Mouse (Mus musculus) limb, embryonic 11.5 days (tissue): ENCODE data around the gene Gaa. TPM values are rescaled to one million over a fixed set of nuclear protein-coding genes. Genes with fewer than 3 reads are reported as not detected.
A peak's percentile ranks its signal among the peaks of the same experiment; 100 is the strongest.

Experiments
- ATAC-seq: fragments of 200-750 bp; cut with Nextera tagmentation; 2 replicates; pipeline ENCODE4 v1.8.0; 2017; ENCODE audit warnings: low read depth; ENCODE audit not compliant: insufficient number of reproducible peaks, low FRiP score, low TSS enrichment
- DNase-seq: peaks from one replicate; pipeline ENCODE4 v3.0.0-alpha.2; 2015; ENCODE audit warnings: low spot score
- H3K27ac ChIP-seq: fragments of 300-500 bp; sonication (generic); replicated peaks from 2 replicates; pipeline ENCODE4 v1.5.1; 2014; ENCODE audit warnings: low read depth, mild to moderate bottlenecking, low read length
- H3K27me3 ChIP-seq: fragments of 300-500 bp; sonication (generic); 2 replicates; pipeline ENCODE4 v1.6.1; 2014; ENCODE audit warnings: mild to moderate bottlenecking, low read length, mixed read lengths; ENCODE audit not compliant: control insufficient read depth, insufficient read depth
- H3K36me3 ChIP-seq: fragments of 300-500 bp; sonication (generic); 2 replicates; pipeline ENCODE4 v1.6.1; 2014; ENCODE audit warnings: mild to moderate bottlenecking, low read length, moderate library complexity, mixed read lengths; ENCODE audit not compliant: control insufficient read depth, insufficient read depth
- H3K4me1 ChIP-seq: fragments of 300-500 bp; sonication (generic); 2 replicates; pipeline ENCODE4 v1.6.1; 2014; ENCODE audit warnings: low read length, mixed read lengths; ENCODE audit not compliant: control insufficient read depth, insufficient read depth
- H3K4me2 ChIP-seq: fragments of 300-500 bp; sonication (generic); 2 replicates; pipeline ENCODE4 v1.6.1; 2014; ENCODE audit warnings: low read depth, mild to moderate bottlenecking, moderate library complexity; ENCODE audit not compliant: severe bottlenecking
- H3K4me3 ChIP-seq: fragments of 300-500 bp; sonication (generic); 2 replicates; pipeline ENCODE4 v1.5.1; 2014; ENCODE audit warnings: low read depth, low read length
- H3K9ac ChIP-seq: fragments of 300-500 bp; sonication (generic); 2 replicates; pipeline ENCODE4 v1.6.1; 2014; ENCODE audit warnings: mild to moderate bottlenecking, low read length
- H3K9me3 ChIP-seq: fragments of 300-500 bp; sonication (generic); 2 replicates; pipeline ENCODE4 v1.6.1; 2016; ENCODE audit warnings: low read length; ENCODE audit not compliant: control insufficient read depth
- WGBS: fragments of 180-500 bp; shearing (Covaris S2); extraction: QIAGEN DNeasy Blood & Tissue Kit; methylation state at CpG from one replicate; pipeline ENCODE4 v1.1.7; 2014; 5-methylcytosine and 5-hydroxymethylcytosine counted together
- polyA plus RNA-seq: library from polyadenylated mRNA; unstranded; fragments of >200 nt; fragmentation: Nextera tagmentation; extraction: Ambion mirVana; gene quantifications from 2 replicates; pipeline ENCODE4 v1.2.1, GENCODE M21; 2014

Gaa gene
- polyA plus RNA-seq, 1 experiment from 2014 or later: 17.9 TPM

DNA sequence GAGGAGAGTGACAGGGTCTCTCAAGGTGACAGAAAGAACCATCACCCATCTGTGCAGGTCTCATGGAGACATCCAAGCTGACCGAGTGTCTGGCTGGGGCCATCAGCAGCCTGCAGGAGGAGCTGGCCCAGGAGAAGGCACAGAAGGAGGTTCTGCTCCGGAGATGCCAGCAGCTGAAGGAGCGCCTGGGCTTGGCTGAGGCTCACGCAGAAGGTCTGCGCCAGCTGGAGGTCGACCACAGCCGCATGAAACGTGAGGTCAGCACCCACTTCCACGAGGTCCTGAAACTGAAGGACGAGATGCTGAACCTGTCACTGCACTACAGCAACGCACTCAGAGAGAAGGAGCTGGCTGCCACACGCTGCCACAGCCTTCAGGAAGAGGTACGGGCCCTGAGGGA lies 54.8 kb downstream of the Gaa start:
- Histone ChIP-seq H3K4me1 (no peaks in the 10 kb centered on the region), H3K4me2 (no peak overlapping the region), H3K27me3 (no peaks in the 10 kb centered on the region), H3K36me3 (no peaks in the 10 kb centered on the region), H3K9ac (no peak overlapping the region), H3K27ac (no peak overlapping the region), H3K9me3 (no peaks in the 10 kb centered on the region), H3K4me3 (no peak overlapping the region)
- WGBS: 80% methylated on average over 13 of the region's 13 CpGs
- no peak for ATAC-seq
- DNase-seq: no peak

DNA sequence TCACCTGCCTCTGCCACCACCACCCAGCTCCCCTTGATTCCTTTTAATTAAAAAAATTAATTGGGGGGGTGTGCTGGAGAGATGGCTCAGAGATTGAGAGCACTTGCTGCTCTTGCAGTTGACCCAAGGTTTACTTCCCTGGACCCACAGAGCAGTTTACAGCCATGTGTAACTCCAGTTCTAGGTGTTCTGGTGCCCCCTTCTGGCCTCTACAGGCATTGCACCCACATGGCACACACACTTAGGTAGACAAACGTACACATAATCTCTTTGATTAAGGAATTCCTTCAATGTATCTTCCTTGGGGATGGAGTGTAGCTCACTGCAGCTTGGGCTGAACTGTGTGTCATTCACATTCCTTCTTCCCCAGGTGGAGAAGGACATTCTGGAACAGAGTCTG lies 57.4 kb downstream of the Gaa start:
- Histone ChIP-seq H3K9me3 (no peaks in the 10 kb centered on the region), H3K4me3 (no peak overlapping the region), H3K27ac (no peak overlapping the region), H3K27me3 (no peaks in the 10 kb centered on the region), H3K9ac (no peak overlapping the region), H3K36me3 (no peaks in the 10 kb centered on the region), H3K4me2 (no peak overlapping the region), H3K4me1 (no peaks in the 10 kb centered on the region)
- no peak for DNase-seq
- 94% methylated on average over 1 of the region's 1 CpGs for WGBS
- no peak for ATAC-seq

DNA sequence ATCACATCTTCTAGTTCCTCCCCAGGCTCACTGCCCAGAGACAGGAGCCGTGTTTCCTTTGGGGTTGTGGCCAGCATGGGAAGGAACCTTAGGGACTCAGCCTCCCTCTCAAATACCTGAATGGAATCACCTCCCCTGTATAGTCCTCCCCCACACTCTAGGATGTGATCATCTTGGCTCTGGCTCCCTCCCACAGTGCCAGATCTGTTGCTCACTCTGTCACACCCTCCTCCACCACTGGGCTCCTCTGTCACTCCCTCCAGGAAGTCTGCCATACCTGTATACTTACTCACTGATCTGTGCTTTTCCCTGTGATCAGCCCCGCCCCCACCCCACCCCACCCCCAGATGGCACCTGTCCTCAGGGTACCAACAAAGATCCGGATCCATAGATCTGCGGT lies 62.9 kb downstream of the Gaa start:
- H3K9me3 ChIP-seq: no peaks in the 10 kb centered on the region
- DNase-seq (no peak), ATAC-seq (0 out of 2 replicates have a peak, but pooled peaks have one; percentile 21)
- H3K4me2 ChIP-seq: no peak overlapping the region
- no peak overlapping the region for H3K4me3 ChIP-seq
- WGBS: 66% methylated on average over 4 of the region's 4 CpGs
- no peaks in the 10 kb centered on the region for H3K36me3 ChIP-seq
- H3K4me1 ChIP-seq: no peaks in the 10 kb centered on the region
- no peak overlapping the region for H3K27ac ChIP-seq
- H3K9ac ChIP-seq: no peak overlapping the region
- no peaks in the 10 kb centered on the region for H3K27me3 ChIP-seq

DNA sequence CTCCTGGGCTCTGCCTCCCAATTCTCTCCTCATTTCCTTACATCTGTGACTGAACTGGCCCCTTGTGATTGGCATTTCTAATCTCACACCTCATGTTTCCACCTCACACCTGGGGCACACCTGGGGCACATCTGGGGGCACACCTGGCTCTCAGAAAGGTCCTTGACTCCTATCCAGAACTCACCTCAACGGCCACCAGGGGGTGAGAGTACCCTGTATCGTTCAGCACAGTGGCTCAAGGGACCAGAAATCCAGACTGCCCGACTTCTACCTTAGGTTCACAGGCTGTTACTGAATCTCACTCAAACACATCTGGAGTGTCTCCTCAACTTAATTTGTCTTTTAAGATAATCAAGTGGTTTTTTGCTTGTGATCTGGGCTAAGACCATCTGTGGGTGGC lies 64.3 kb downstream of the Gaa start:
- WGBS: 39% methylated on average over 3 of the region's 3 CpGs

More for the DNA sequence above, 64.3 kb downstream of the Gaa start:
- no peak for DNase-seq
- no peak overlapping the region for H3K4me3 ChIP-seq
- no peaks in the 10 kb centered on the region; the same call in 1 of the 2 replicates for H3K27me3 ChIP-seq
- H3K9ac ChIP-seq: no peak overlapping the region
- no peak overlapping the region for H3K4me2 ChIP-seq
- H3K4me1 ChIP-seq: no peaks in the 10 kb centered on the region
- H3K9me3 ChIP-seq: no peaks in the 10 kb centered on the region
- no peaks in the 10 kb centered on the region for H3K36me3 ChIP-seq
- H3K27ac ChIP-seq: no peak overlapping the region
- no peak for ATAC-seq

Other genes starting within 250 kb of the Gaa start
- 121 and 131 TPM in 2 replicates for gene Cbx2, start 244.9 kb upstream of the Gaa start, polyA plus RNA-seq
- 12.2 and 13.4 TPM in 2 replicates for gene Cbx8, start 226.9 kb upstream of the Gaa start, polyA plus RNA-seq
- gene Cbx4, start 181.7 kb upstream of the Gaa start, polyA plus RNA-seq: 5.4 and 5.8 TPM in 2 replicates
- gene Tbc1d16, start 39.4 kb upstream of the Gaa start, polyA plus RNA-seq: 10.8 TPM in 2 replicates
- gene Ccdc40, start 39.3 kb upstream of the Gaa start, polyA plus RNA-seq: 8.9 and 10.8 TPM in 2 replicates
- 463 and 475 TPM in 2 replicates for gene Eif4a3, start 32.2 kb downstream of the Gaa start, polyA plus RNA-seq
- gene Card14, start 39.9 kb downstream of the Gaa start, polyA plus RNA-seq: 0.17 and 0.18 TPM in 2 replicates
- gene Sgsh, start 87.6 kb downstream of the Gaa start, polyA plus RNA-seq: 4.9 and 6.2 TPM in 2 replicates
- gene Slc26a11, start 87.7 kb downstream of the Gaa start, polyA plus RNA-seq: 7.3 and 7.4 TPM in 2 replicates
- gene Rnf213, start 125.2 kb downstream of the Gaa start, polyA plus RNA-seq: 3.1 and 3.5 TPM in 2 replicates
- gene Endov, start 223.5 kb downstream of the Gaa start, polyA plus RNA-seq: 16.5 and 17.8 TPM in 2 replicates